Mouse (Mus musculus): ENCODE results near the gene Txk. TPM values are rescaled to one million over a fixed set of nuclear protein-coding genes. Genes with fewer than 3 reads are reported as not detected.

Gene Txk
- total RNA-seq, 2 experiments from 2014 or later = 0.20 to 0.39 TPM

- intact Hi-C loops (cut with DNase I) = loop anchor here (5.0 kb wide), 1 partner anchor 404 kb away; no protein-coding TSS in a partner anchor
- DNase-seq (ENCODE audit: low spot score in 2 of 2) = peak; percentile 62 to 63
These were observed 3.4 kb upstream of the Txk start for GRCm38 (mm10) chr5:72755941-72756340.

- DNase-seq (ENCODE audit: low spot score in 2 of 2) = no peak
- intact Hi-C loops (cut with DNase I) = loop anchor here (5.0 kb wide), 1 partner anchor 403 kb away; no protein-coding TSS in a partner anchor
These were observed 2.5 kb upstream of the Txk start for GRCm38 (mm10) chr5:72755035-72755434.

GRCm38 (mm10) chr5:72751056-72751758 is 1.4 kb downstream of the Txk start:
- intact Hi-C loops (cut with DNase I) = no loop called here
- DNase-seq (ENCODE audit: low spot score in 2 of 2) = no peak

GRCm38 (mm10) chr5:72750226-72750625 is 2.4 kb downstream of the Txk start:
- DNase-seq (ENCODE audit: low spot score in 2 of 2) = no peak
- intact Hi-C loops (cut with DNase I) = no loop called here

- intact Hi-C loops (cut with DNase I) = no loop called here
- no peak for DNase-seq (ENCODE audit: low spot score in 2 of 2)
These were observed 3.8 kb downstream of the Txk start for GRCm38 (mm10) chr5:72748659-72749265.

- intact Hi-C loops (cut with DNase I) = no loop called here
- DNase-seq (ENCODE audit: low spot score in 2 of 2) = peak; percentile 73 to 75
These were observed 5.2 kb downstream of the Txk start for GRCm38 (mm10) chr5:72747384-72747783.

- DNase-seq (ENCODE audit: low spot score in 2 of 2) = no peak
- intact Hi-C loops (cut with DNase I) = no loop called here
These were observed 6.1 kb downstream of the Txk start for GRCm38 (mm10) chr5:72746461-72746860.

GRCm38 (mm10) chr5:72743103-72743502 is 9.5 kb downstream of the Txk start:
- no peak for DNase-seq (ENCODE audit: low spot score in 2 of 2)
- intact Hi-C loops (cut with DNase I) = no loop called here

- no peak for DNase-seq (ENCODE audit: low spot score in 2 of 2)
- intact Hi-C loops (cut with DNase I) = no loop called here
These were observed 15.7 kb downstream of the Txk start for GRCm38 (mm10) chr5:72736868-72737267.

- DNase-seq (ENCODE audit: low spot score in 2 of 2) = no peak
- intact Hi-C loops (cut with DNase I) = no loop called here
These were observed 16.1 kb downstream of the Txk start for GRCm38 (mm10) chr5:72736437-72736836.

GRCm38 (mm10) chr5:72735763-72736162 is 16.8 kb downstream of the Txk start:
- intact Hi-C loops (cut with DNase I) = no loop called here
- no peak for DNase-seq (ENCODE audit: low spot score in 2 of 2)

- DNase-seq (ENCODE audit: low spot score in 2 of 2) = no peak
- intact Hi-C loops (cut with DNase I) = no loop called here
These were observed 19.7 kb downstream of the Txk start for GRCm38 (mm10) chr5:72732885-72733284.

GRCm38 (mm10) chr5:72725404-72725803 is 27.2 kb downstream of the Txk start:
- intact Hi-C loops (cut with DNase I) = no loop called here
- no peak for DNase-seq (ENCODE audit: low spot score in 2 of 2)

- no peak for DNase-seq (ENCODE audit: low spot score in 2 of 2)
- intact Hi-C loops (cut with DNase I) = no loop called here
These were observed 29.1 kb downstream of the Txk start for GRCm38 (mm10) chr5:72723429-72723828.

GRCm38 (mm10) chr5:72720587-72720986 is 32.0 kb downstream of the Txk start:
- intact Hi-C loops (cut with DNase I) = no loop called here

GRCm38 (mm10) chr5:72710572-72711278 is 41.9 kb downstream of the Txk start:
- intact Hi-C loops (cut with DNase I) = no loop called here
- peak in 1 of 2 experiments; percentile 44 for DNase-seq (ENCODE audit: low spot score in 2 of 2)

More at GRCm38 (mm10) chr5:72720587-72720986, 32.0 kb downstream of the Txk start:
- DNase-seq (ENCODE audit: low spot score in 2 of 2) = no peak

- no peak for DNase-seq (ENCODE audit: low spot score in 2 of 2)
- intact Hi-C loops (cut with DNase I) = loop anchor here (2.0 to 5.0 kb wide), 2 partner anchors 43 to 359 kb away; no protein-coding TSS in a partner anchor
These were observed 42.6 kb downstream of the Txk start for GRCm38 (mm10) chr5:72709976-72710375.

- intact Hi-C loops (cut with DNase I) = loop anchor here (2.0 to 5.0 kb wide), 2 partner anchors 42 to 359 kb away; no protein-coding TSS in a partner anchor
- no peak for DNase-seq (ENCODE audit: low spot score in 2 of 2)
These were observed 43.1 kb downstream of the Txk start for GRCm38 (mm10) chr5:72709451-72709850.

- intact Hi-C loops (cut with DNase I) = loop anchor here (5.0 kb wide), 1 partner anchor 39 kb away; no protein-coding TSS in a partner anchor
- no peak for DNase-seq (ENCODE audit: low spot score in 2 of 2)
These were observed 45.9 kb downstream of the Txk start for GRCm38 (mm10) chr5:72706722-72707121.

- intact Hi-C loops (cut with DNase I) = loop anchor here (5.0 kb wide), 1 partner anchor 39 kb away; no protein-coding TSS in a partner anchor
- no peak for DNase-seq (ENCODE audit: low spot score in 2 of 2)
These were observed 46.5 kb downstream of the Txk start for GRCm38 (mm10) chr5:72706095-72706494.
